Mouse (Mus musculus): Measurements from ENCODE around the gene Trip12.

- TF ChIP-seq CTCF (IDR thresholded peaks at IDR 0.05; ENCODE audit: control insufficient read depth, insufficient read depth, low read length), result no peak
- TF ChIP-seq POLR2A (IDR thresholded peaks at IDR 0.05; ENCODE audit: borderline replicate concordance, control insufficient read depth, low read depth, low read length), result no peak
Observed at GRCm38 (mm10) chr1:84849804-84850203, 9.5 kb upstream of the Trip12 start.
